Mouse (Mus musculus): ENCODE measurements around the gene Prrt2. TPM values are rescaled to one million over a fixed set of nuclear protein-coding genes. Genes with fewer than 3 reads are reported as not detected.

The Prrt2 gene
- polyA plus RNA-seq, 1 experiment from 2014 or later, result 5.9 TPM

- Histone ChIP-seq H3K4me2 (no peak overlapping the region), H3K9ac (no peak overlapping the region), H3K9me3 (no peaks in the 10 kb centered on the region), H3K27me3 (replicated peaks) (no peaks in the 10 kb centered on the region), H3K4me3 (replicated peaks) (no peak overlapping the region), H3K4me1 (peaks cover 29% of the 10 kb centered on the region), H3K36me3 (peaks cover 12% of the 10 kb centered on the region), H3K27ac (no peak overlapping the region)
- WGBS, result 89% methylated on average over 2 of the region's 2 CpGs
- no peak for ATAC-seq (ENCODE audit: insufficient read depth, low FRiP score, low read depth)
Observed at GRCm38 (mm10) chr7:127011051-127011450, 10.0 kb downstream of the Prrt2 start.

GRCm38 (mm10) chr7:127009307-127010085 is 11.5 kb downstream of the Prrt2 start:
- Histone ChIP-seq H3K4me1 (peaks cover 20% of the 10 kb centered on the region), H3K9ac (no peak overlapping the region), H3K36me3 (peaks cover 8% of the 10 kb centered on the region), H3K27me3 (replicated peaks) (no peaks in the 10 kb centered on the region), H3K4me2 (peak overlapping the region; percentile 9; the same call in 1 of the 2 replicates), H3K27ac (peak overlapping the region; percentile 95), H3K9me3 (no peaks in the 10 kb centered on the region), H3K4me3 (replicated peaks) (no peak overlapping the region)
- ATAC-seq (ENCODE audit: insufficient read depth, low FRiP score, low read depth), result no peak
- 80% methylated on average over 17 of the region's 17 CpGs for WGBS

GRCm38 (mm10) chr7:127008239-127009019 is 12.6 kb downstream of the Prrt2 start:
- Histone ChIP-seq H3K9me3 (no peaks in the 10 kb centered on the region), H3K27me3 (replicated peaks) (no peaks in the 10 kb centered on the region), H3K4me2 (peak overlapping the region; percentile 37), H3K9ac (no peak overlapping the region), H3K4me3 (replicated peaks) (no peak overlapping the region), H3K4me1 (peaks cover 15% of the 10 kb centered on the region), H3K36me3 (peaks cover 8% of the 10 kb centered on the region), H3K27ac (peak overlapping the region; percentile 95)
- 37% methylated on average over 9 of the region's 9 CpGs for WGBS
- ATAC-seq (ENCODE audit: insufficient read depth, low FRiP score, low read depth), result peak; percentile 92

DNA sequence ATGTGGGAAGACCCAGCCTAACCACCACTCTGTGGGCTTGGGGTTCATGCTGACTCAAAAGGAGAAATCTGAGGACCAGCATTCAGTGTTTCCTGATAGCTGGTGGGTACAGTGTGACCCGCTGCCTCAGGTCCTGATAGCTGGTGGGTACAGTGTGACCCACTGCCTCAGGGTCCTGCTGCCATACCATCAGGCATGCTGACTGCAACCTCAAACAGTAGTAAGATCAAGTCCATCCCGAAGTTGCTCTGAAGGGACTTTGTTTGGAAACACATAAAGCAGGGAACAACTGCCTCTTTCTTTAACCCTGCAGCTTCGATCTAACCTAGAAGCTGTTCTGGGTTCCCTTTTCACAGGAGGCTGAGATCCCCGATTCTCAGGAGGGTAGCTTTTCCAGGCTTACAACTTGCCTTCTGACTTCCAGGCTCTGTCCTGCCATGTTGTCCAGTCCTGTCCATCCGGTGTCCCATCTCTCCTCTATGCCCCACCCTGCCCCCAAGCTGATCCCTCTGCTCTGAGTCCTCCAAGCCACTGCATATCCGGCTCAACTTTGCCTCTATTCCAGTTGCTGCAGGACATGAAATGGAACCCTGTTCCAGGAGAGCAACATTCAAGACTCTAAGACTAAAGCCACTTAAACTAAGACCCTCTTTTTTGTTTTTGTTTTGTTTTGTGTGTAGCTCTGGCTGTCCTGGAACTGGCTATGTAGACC is 13.5 kb downstream of the Prrt2 start:
- Histone ChIP-seq H3K27ac (peak overlapping the region; percentile 95; the same call in 1 of the 2 replicates), H3K36me3 (no peaks in the 10 kb centered on the region), H3K27me3 (replicated peaks) (no peaks in the 10 kb centered on the region), H3K4me2 (no peak overlapping the region), H3K9me3 (no peaks in the 10 kb centered on the region), H3K4me1 (peaks cover 15% of the 10 kb centered on the region), H3K9ac (no peak overlapping the region), H3K4me3 (replicated peaks) (no peak overlapping the region)
- WGBS, result 86% methylated on average over 6 of the region's 6 CpGs
- no peak for ATAC-seq (ENCODE audit: insufficient read depth, low FRiP score, low read depth)

DNA sequence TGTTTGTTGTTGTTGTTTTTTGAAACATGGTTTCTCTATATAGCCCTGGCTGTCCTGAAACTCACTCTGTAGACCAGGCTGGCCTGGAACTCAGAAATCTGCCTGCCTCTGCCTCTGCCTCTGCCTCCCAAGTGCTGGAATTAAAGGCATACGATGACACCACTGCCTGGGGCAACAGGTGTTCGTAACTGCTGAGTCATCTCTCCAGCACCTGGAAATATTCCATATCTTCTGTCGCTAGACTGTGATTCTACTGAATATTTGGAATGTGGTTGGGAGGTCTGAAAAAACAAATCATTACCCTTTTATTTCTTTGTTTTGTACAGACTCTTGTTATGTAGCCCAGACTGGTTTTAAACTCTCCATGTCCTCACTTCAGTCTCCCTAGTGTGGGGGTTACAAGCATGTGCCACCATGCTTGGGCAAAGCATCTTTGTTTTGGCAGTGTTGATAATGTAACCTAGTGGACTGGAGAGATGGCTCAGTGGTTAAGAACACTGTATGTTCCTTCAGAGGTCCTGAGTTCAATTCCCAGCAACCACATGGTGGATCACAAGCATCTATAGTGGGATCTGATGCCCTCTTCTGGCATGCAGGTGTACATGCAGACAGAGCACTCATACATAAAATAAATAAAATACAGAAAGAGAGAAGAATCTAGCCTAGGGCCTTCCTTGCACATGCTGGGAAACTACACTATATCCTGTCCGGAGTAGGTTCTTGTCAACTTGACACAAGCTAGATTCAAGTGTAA is 16.7 kb downstream of the Prrt2 start:
- 79% methylated on average over 4 of the region's 4 CpGs for WGBS
- no peak overlapping the region for H3K4me3 ChIP-seq (replicated peaks)

GRCm38 (mm10) chr7:127003620-127004019 is 17.4 kb downstream of the Prrt2 start:
- no peak for ATAC-seq (ENCODE audit: insufficient read depth, low FRiP score, low read depth)
- H3K9ac ChIP-seq, result no peak overlapping the region

More for the DNA sequence above, 16.7 kb downstream of the Prrt2 start:
- H3K27ac ChIP-seq, result no peak overlapping the region
- H3K9ac ChIP-seq, result no peak overlapping the region
- no peaks in the 10 kb centered on the region for H3K9me3 ChIP-seq
- peaks cover 12% of the 10 kb centered on the region for H3K4me1 ChIP-seq
- no peak for ATAC-seq (ENCODE audit: insufficient read depth, low FRiP score, low read depth)
- no peaks in the 10 kb centered on the region for H3K27me3 ChIP-seq (replicated peaks)
- H3K4me2 ChIP-seq, result no peak overlapping the region
- H3K36me3 ChIP-seq, result no peaks in the 10 kb centered on the region

DNA sequence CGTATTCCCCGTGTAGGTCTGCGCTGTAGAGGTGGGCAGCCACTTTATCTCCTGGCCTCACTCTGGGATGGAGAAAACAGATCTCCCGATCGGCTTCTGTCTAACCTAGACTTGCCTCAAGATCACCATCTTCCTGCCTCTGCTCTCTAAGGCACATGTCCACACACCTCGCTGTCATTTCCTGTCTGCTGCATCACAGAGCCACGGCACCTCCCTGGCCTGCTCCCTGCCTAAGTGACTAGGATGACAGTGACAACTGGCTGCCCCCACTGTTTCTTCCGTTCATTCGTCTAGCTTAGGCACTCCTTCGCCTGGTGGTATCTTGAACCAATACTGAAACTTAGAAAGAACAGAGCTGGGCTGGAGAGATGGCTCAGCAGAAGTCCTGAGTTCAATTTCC is 21.4 kb downstream of the Prrt2 start:
- Histone ChIP-seq H3K27me3 (replicated peaks) (no peaks in the 10 kb centered on the region), H3K27ac (no peak overlapping the region), H3K9me3 (no peaks in the 10 kb centered on the region), H3K36me3 (0 out of 2 replicates have a peak, but pooled peaks cover 5% of the 10 kb centered on the region), H3K9ac (no peak overlapping the region), H3K4me3 (replicated peaks) (no peak overlapping the region), H3K4me1 (no peaks in the 10 kb centered on the region), H3K4me2 (no peak overlapping the region)
- ATAC-seq (ENCODE audit: insufficient read depth, low FRiP score, low read depth), result no peak
- 70% methylated on average over 10 of the region's 10 CpGs for WGBS

More at GRCm38 (mm10) chr7:127003620-127004019, 17.4 kb downstream of the Prrt2 start:
- Histone ChIP-seq H3K4me3 (replicated peaks) (no peak overlapping the region), H3K9me3 (no peaks in the 10 kb centered on the region), H3K27ac (no peak overlapping the region), H3K4me1 (peaks cover 5% of the 10 kb centered on the region), H3K4me2 (no peak overlapping the region), H3K36me3 (no peaks in the 10 kb centered on the region), H3K27me3 (replicated peaks) (no peaks in the 10 kb centered on the region)
- WGBS, result 83% methylated on average over 5 of the region's 5 CpGs

- 0 out of 2 replicates have a peak, but pooled peaks cover 5% of the 10 kb centered on the region for H3K36me3 ChIP-seq
- no peak overlapping the region for H3K9ac ChIP-seq
- no peaks in the 10 kb centered on the region for H3K9me3 ChIP-seq
- 79% methylated on average over 4 of the region's 4 CpGs for WGBS
- H3K27ac ChIP-seq, result no peak overlapping the region
- no peak overlapping the region for H3K4me3 ChIP-seq (replicated peaks)
- H3K4me1 ChIP-seq, result no peaks in the 10 kb centered on the region
- no peak for ATAC-seq (ENCODE audit: insufficient read depth, low FRiP score, low read depth)
- H3K4me2 ChIP-seq, result no peak overlapping the region
- no peaks in the 10 kb centered on the region for H3K27me3 ChIP-seq (replicated peaks)
Observed at GRCm38 (mm10) chr7:126996449-126996848, 24.6 kb downstream of the Prrt2 start.

DNA sequence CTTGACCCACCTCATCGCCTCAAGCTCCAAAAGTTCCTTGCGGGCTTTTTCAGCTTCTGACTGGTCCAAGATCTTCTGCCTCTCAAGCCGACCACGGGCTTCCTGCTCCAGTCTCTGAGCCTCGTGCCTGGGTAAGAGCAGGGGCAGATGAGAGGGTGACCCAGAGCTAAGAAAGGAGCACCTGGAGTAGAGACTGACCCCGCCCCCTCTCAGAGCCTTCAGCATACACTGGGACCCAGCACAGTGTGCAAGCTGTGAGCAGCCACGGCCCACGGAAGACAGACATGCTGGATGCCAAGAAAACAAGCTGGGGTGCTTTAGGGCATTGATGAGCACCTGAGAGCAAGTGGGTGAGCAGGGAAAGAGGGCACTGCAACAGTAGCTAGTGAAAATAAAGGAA is 32.2 kb downstream of the Prrt2 start:
- H3K9ac ChIP-seq, result no peak overlapping the region
- no peak for ATAC-seq (ENCODE audit: insufficient read depth, low FRiP score, low read depth)
- no peak overlapping the region for H3K27ac ChIP-seq
- no peaks in the 10 kb centered on the region for H3K36me3 ChIP-seq
- H3K9me3 ChIP-seq, result no peaks in the 10 kb centered on the region
- no peak overlapping the region for H3K4me3 ChIP-seq (replicated peaks)
- 70% methylated on average over 8 of the region's 8 CpGs for WGBS
- H3K27me3 ChIP-seq (replicated peaks), result no peaks in the 10 kb centered on the region
- H3K4me1 ChIP-seq, result no peaks in the 10 kb centered on the region
- no peak overlapping the region for H3K4me2 ChIP-seq

DNA sequence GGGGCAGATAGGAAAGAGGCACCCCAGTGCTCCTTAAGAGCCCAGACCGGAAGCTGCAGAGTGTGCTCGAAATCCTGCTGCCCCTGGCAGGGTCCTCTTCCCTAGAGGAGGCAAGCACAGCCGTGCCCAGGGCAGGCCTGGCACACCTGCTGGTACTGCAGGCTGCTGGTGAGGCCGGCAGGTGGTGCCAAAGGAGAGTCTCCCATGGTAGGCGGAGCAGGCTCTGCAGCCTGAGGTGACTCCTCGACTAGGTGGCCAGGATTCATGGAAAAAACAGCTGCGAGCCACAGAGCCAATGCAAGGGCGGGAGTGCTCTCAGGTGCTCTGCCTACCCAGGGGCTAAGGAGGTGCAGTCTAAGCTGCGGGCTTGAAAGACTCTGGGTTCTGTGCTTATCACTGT is 34.7 kb downstream of the Prrt2 start:
- no peak overlapping the region for H3K27ac ChIP-seq
- no peak overlapping the region for H3K4me3 ChIP-seq (replicated peaks)
- ATAC-seq (ENCODE audit: insufficient read depth, low FRiP score, low read depth), result 0 out of 2 replicates have a peak, but pooled peaks have one; percentile 54
- H3K27me3 ChIP-seq (replicated peaks), result no peaks in the 10 kb centered on the region
- WGBS, result 40% methylated on average over 9 of the region's 9 CpGs
- H3K4me2 ChIP-seq, result no peak overlapping the region
- H3K4me1 ChIP-seq, result no peaks in the 10 kb centered on the region
- H3K36me3 ChIP-seq, result no peaks in the 10 kb centered on the region
- no peaks in the 10 kb centered on the region for H3K9me3 ChIP-seq
- no peak overlapping the region for H3K9ac ChIP-seq

Data from stomach, embryonic 15.5 days (tissue).